Mouse (Mus musculus) forebrain, embryonic 14.5 days (tissue): Measurements from ENCODE around the gene Trappc12. TPM values are rescaled to one million over a fixed set of nuclear protein-coding genes. Genes with fewer than 3 reads are reported as not detected.
A peak's percentile ranks its signal among the peaks of the same experiment; 100 is the strongest.

Experiments
- ATAC-seq: fragments of 200-750 bp; cut with Nextera tagmentation; 2 replicates; pipeline ENCODE4 v1.8.0; 2017; ENCODE audit warnings: mild to moderate bottlenecking, moderate library complexity
- DNase-seq: peaks from one replicate; pipeline ENCODE4 v3.0.0-alpha.2; 2015; ENCODE audit warnings: low spot score
- H3K27ac ChIP-seq: fragments of 300-500 bp; sonication (generic); 2 replicates; pipeline ENCODE4 v1.5.1; 2014; ENCODE audit warnings: low read depth, mild to moderate bottlenecking, control low read depth, low read length, moderate library complexity
- H3K27me3 ChIP-seq: fragments of 300-500 bp; sonication (generic); replicated peaks from 2 replicates; pipeline ENCODE4 v1.6.1; 2014; ENCODE audit warnings: low read length, control low read depth, mixed read lengths; ENCODE audit not compliant: control insufficient read depth, insufficient read depth
- H3K36me3 ChIP-seq: fragments of 300-500 bp; sonication (generic); 2 replicates; pipeline ENCODE4 v1.6.1; 2014; ENCODE audit warnings: low read length, control low read depth; ENCODE audit not compliant: control insufficient read depth, insufficient read depth
- H3K4me1 ChIP-seq: fragments of 300-500 bp; sonication (generic); 2 replicates; pipeline ENCODE4 v1.6.1; 2014; ENCODE audit warnings: antibody characterized with exemption, low read length, control low read depth; ENCODE audit not compliant: control insufficient read depth, insufficient read depth
- H3K4me2 ChIP-seq: fragments of 300-500 bp; sonication (generic); 2 replicates; pipeline ENCODE4 v1.6.1; 2014; ENCODE audit warnings: mild to moderate bottlenecking, control low read depth, low read length
- H3K4me3 ChIP-seq: fragments of 300-500 bp; sonication (generic); 2 replicates; pipeline ENCODE4 v1.5.1; 2014; ENCODE audit warnings: low read depth, low read length, control low read depth
- H3K9ac ChIP-seq: fragments of 300-500 bp; sonication (generic); 2 replicates; pipeline ENCODE4 v1.6.1; 2014; ENCODE audit warnings: mild to moderate bottlenecking, low read length, control low read depth, moderate library complexity
- H3K9me3 ChIP-seq: fragments of 300-500 bp; sonication (generic); replicated peaks from 2 replicates; pipeline ENCODE4 v1.6.1; 2016; ENCODE audit warnings: low read length, control low read depth, mixed read lengths; ENCODE audit not compliant: control insufficient read depth
- WGBS: fragments of 180-500 bp; shearing (Covaris S2); extraction: QIAGEN DNeasy Blood & Tissue Kit; methylation state at CpG from one replicate; pipeline ENCODE4 v1.1.7; 2014; 5-methylcytosine and 5-hydroxymethylcytosine counted together
- polyA plus RNA-seq: library from polyadenylated mRNA; unstranded; fragments of >200 nt; fragmentation: Nextera tagmentation; extraction: Ambion mirVana; gene quantifications from 2 replicates; pipeline ENCODE4 v1.2.1, GENCODE M21; 2014

Gene Trappc12
- polyA plus RNA-seq, 1 experiment from 2014 or later, result 38.4 TPM

DNA sequence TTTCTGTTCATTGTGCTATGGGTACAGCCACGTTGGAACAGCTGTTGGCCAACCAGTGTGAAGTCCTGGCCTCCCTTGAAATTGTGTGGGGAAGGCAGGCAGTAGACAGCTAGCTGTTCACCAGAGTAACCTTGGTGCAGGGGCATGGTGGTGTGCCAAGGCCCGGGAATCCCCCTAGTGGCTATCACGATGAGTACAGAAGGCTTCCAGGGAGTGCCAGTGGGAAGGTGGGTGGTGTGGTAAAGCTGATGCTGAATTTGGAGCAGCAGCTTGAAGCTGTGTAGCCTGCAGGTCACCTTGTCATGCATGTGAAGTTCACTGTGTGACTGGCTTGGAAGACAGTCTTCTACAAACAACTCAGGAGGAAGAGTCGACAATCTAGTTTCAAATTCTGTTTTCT is 34.1 kb upstream of the Trappc12 start:
- H3K4me2 ChIP-seq, result no peak overlapping the region
- ATAC-seq (peak; percentile 63; the same call in 1 of the 2 replicates), DNase-seq (no peak)
- no peaks in the 10 kb centered on the region for H3K36me3 ChIP-seq
- H3K4me1 ChIP-seq, result peaks cover 10% of the 10 kb centered on the region
- WGBS, result 29% methylated on average over 4 of the region's 4 CpGs
- no peak overlapping the region for H3K4me3 ChIP-seq
- no peak overlapping the region for H3K27ac ChIP-seq
- H3K9ac ChIP-seq, result no peak overlapping the region
- H3K9me3 ChIP-seq, result no peaks in the 10 kb centered on the region
- H3K27me3 ChIP-seq, result no peaks in the 10 kb centered on the region

DNA sequence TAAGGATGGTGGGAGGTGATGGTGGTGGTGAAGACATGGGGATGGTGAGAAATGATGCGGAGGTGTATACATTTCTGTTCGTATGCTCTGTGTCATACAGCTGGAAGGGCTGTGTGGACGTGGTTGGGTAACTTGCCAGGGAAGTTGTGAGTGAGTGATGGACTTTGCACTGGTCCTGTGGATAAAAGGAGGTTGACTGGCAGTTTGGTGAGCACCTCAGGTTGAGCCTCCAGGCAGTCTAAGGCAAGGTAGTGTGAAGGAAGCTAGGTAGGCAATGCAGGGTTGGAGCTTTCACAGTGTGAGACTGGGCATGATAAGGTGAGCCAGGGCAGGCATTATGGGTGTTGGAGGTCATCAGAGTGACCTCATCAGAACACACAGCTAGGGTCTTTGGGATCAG is 32.4 kb upstream of the Trappc12 start:
- peaks cover 10% of the 10 kb centered on the region for H3K4me1 ChIP-seq
- no peaks in the 10 kb centered on the region for H3K27me3 ChIP-seq
- no peak overlapping the region for H3K27ac ChIP-seq
- H3K9me3 ChIP-seq, result no peaks in the 10 kb centered on the region
- DNase-seq, result no peak
- H3K4me3 ChIP-seq, result no peak overlapping the region
- no peaks in the 10 kb centered on the region for H3K36me3 ChIP-seq
- no peak overlapping the region for H3K4me2 ChIP-seq
- H3K9ac ChIP-seq, result no peak overlapping the region
- ATAC-seq, result no peak
- 96% methylated on average over 3 of the region's 3 CpGs for WGBS

DNA sequence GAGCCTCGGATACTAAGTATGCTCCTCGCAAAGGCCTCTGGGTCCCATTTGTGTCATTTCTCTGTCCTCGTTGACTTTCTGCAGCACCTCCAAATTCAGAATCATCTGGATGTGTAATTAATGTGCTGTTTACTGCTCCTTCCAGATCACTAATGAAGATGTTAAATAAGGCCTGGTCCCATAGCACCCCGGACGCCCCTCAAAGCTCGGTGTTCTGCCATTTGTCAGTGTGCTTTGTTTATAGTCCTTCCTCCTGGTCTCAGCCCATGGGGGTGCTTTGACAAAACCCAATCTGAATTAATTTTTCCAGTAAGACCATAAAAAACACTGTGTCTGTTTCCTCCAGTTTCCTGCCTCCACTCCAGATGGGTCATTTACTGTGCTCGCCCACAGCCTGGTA is 29.9 kb upstream of the Trappc12 start:
- H3K4me1 ChIP-seq, result peaks cover 13% of the 10 kb centered on the region
- no peak overlapping the region for H3K27ac ChIP-seq
- H3K36me3 ChIP-seq, result no peaks in the 10 kb centered on the region
- H3K9me3 ChIP-seq, result no peaks in the 10 kb centered on the region
- H3K27me3 ChIP-seq, result no peaks in the 10 kb centered on the region
- DNase-seq (no peak), ATAC-seq (no peak)
- 87% methylated on average over 7 of the region's 7 CpGs for WGBS
- no peak overlapping the region for H3K4me2 ChIP-seq
- H3K9ac ChIP-seq, result no peak overlapping the region
- no peak overlapping the region for H3K4me3 ChIP-seq

DNA sequence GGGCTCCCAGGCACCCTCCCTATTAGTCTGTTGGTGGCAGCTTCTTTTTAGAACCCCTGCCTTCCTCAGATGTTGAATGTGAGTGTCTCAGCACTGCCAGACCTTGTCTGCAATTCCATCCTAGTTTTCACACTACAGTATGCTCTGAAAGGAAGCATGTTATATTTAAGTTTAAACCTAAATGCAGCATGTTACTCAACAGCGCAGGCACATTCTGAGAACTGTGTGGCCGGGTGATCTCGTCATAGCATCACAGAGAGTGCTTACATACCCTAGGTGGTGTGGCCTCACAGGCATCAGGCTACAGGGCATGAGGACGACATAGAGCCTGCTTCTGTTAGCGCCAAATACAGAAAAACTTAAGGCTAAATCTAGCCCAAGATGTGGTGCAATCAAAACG is 25.4 kb upstream of the Trappc12 start:
- Histone ChIP-seq H3K4me3 (no peak overlapping the region), H3K9ac (no peak overlapping the region), H3K9me3 (no peaks in the 10 kb centered on the region), H3K27me3 (no peaks in the 10 kb centered on the region), H3K36me3 (0 out of 2 replicates have a peak, but pooled peaks cover 2% of the 10 kb centered on the region), H3K4me1 (peaks cover 10% of the 10 kb centered on the region), H3K27ac (no peak overlapping the region), H3K4me2 (no peak overlapping the region)
- 85% methylated on average over 6 of the region's 6 CpGs for WGBS
- DNase-seq (no peak), ATAC-seq (no peak)

DNA sequence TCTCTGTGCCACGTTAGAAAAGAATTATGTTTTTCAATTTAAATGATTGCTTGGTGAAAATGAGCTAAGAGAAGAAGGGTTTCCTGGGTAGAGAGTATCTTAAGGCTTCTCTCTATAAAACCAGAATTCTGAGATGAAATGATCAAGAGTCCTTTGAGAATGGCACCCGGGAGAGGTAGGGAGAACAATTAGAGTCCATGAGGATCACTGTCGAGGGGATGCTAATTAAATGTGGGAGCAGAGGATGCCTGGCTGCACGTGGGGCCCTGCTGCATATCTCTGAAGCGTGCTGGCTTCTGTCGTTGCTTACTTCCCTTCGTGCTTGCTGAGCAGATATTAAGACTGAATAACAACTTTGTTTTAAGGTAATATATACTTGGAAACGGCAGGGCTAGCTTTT is 24.8 kb upstream of the Trappc12 start:
- no peak for ATAC-seq
- no peak overlapping the region for H3K9ac ChIP-seq
- WGBS, result 17% methylated on average over 8 of the region's 8 CpGs
- H3K9me3 ChIP-seq, result no peaks in the 10 kb centered on the region
- H3K4me2 ChIP-seq, result no peak overlapping the region
- no peak overlapping the region for H3K27ac ChIP-seq
- 0 out of 2 replicates have a peak, but pooled peaks cover 2% of the 10 kb centered on the region for H3K36me3 ChIP-seq
- H3K27me3 ChIP-seq, result no peaks in the 10 kb centered on the region
- peaks cover 10% of the 10 kb centered on the region for H3K4me1 ChIP-seq
- no peak for DNase-seq
- H3K4me3 ChIP-seq, result no peak overlapping the region

DNA sequence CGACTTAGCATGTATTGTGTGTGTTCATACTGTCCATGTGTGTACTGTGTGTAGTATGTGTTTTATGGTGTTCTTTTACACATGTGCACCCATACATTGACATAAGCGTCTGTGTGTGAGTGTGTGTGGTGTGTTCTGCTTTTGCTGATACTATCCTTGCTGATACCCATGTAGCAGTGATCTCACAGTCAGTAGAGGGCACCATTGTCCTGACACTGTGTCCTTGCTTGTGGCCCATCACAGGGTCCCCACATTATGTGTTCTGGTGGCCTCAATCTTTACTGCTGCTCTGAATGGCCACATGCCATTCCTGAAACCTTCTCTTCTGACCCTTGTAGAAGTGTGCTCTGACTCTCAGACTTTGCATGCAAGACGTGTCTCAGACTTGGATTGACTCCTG is 23.5 kb upstream of the Trappc12 start:
- H3K27ac ChIP-seq, result no peak overlapping the region
- no peak overlapping the region for H3K4me2 ChIP-seq
- 81% methylated on average over 3 of the region's 3 CpGs for WGBS
- H3K9ac ChIP-seq, result no peak overlapping the region
- 0 out of 2 replicates have a peak, but pooled peaks cover 2% of the 10 kb centered on the region for H3K36me3 ChIP-seq
- no peaks in the 10 kb centered on the region for H3K27me3 ChIP-seq
- peaks cover 10% of the 10 kb centered on the region for H3K4me1 ChIP-seq
- ATAC-seq (no peak), DNase-seq (peak; percentile 40)
- no peak overlapping the region for H3K4me3 ChIP-seq
- H3K9me3 ChIP-seq, result no peaks in the 10 kb centered on the region

DNA sequence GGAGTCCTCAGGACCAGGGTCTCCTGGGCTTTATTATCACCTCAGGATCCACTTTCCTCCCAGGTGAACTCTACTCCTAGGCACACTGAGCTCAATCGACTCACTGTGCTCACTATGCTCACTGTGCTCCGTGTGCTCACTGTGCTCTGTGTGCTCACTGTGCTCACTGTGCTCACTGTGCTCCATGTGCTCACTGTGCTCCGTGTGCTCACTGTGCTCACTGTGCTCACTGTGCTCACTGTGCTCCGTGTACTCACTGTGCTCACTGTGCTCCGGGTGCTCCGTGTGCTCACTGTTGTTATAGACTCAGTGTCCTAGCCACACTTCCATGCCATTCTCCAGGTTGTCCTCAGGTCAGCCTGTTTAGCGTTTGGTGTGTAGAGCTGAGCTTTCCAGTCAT is 19.7 kb upstream of the Trappc12 start:
- 93% methylated on average over 7 of the region's 7 CpGs for WGBS
- Histone ChIP-seq H3K4me1 (peaks cover 5% of the 10 kb centered on the region), H3K27ac (no peak overlapping the region), H3K27me3 (no peaks in the 10 kb centered on the region), H3K4me3 (no peak overlapping the region), H3K9me3 (no peaks in the 10 kb centered on the region), H3K36me3 (peaks cover 9% of the 10 kb centered on the region; the same call in 1 of the 2 replicates), H3K9ac (no peak overlapping the region), H3K4me2 (no peak overlapping the region)
- DNase-seq (no peak), ATAC-seq (no peak)

DNA sequence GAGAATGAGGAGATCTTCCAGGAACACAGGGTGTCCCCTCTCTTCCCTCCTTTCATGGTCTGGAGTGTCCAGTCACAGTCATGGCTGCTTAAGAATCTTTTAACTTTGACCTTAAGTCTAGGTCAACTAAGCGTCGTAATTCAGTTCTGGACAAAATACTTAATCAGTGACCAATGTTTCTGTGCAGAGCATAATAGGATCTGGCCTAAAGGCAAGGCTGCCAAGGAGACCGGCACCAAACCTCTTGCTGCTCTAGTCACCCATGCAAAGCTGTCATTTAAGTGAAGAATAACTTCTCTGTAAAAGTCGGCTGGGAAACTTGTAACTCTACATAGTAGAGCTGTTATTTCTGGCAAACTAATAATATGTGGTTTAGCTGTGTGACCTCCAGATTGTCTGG is 5.7 kb upstream of the Trappc12 start:
- 89% methylated on average over 4 of the region's 4 CpGs for WGBS

DNA sequence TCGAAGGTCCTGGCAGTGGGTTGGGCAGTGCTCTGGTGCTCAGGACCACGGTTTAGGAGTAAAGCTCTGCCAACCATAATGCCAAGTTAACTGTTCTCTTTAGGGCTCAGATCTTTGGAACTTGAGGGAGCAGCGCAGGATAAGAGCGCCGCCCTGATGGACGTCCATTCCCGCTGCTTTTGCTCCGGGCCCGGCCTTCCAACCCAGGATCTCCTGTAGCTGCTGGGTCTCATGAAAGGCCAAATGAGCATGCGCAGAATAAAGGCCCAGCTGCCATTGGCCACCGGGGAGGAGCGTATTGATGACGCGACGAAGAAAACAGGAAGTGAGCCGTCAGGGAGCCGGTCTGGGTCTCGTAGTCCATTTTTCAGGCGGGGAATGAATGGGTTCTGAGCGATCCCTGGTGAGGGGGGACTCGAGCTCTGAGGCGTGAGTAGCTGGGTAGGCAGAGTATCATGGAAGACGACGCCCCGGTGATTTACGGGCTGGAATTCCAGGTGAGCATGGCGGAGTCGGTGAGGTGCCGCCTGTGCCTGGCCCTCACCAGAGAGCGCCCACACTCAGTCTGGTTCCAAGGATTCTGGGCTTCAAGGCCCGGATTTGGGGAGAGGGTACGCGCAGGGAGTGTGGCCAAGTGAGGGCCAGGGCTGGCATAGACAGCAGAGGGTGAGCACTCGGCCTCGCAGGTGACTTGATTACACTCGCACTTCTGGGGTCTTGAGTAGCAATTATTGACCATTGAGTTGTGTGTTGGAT is 1.4 kb upstream of the Trappc12 start, which contains the start of gene Eipr1:
Gene Eipr1, plus strand, starts transcription at position 296 of the 756 bp plus-strand sequence.
- Histone ChIP-seq H3K27ac (no peak within 1 kb of the TSS), H3K9ac (peak within 1 kb of the TSS; percentile 78), H3K27me3 (no peaks in the 10 kb centered on the region), H3K9me3 (no peaks in the 10 kb centered on the region), H3K4me3 (peak within 1 kb of the TSS; percentile 74), H3K36me3 (peaks cover 7% of the 10 kb centered on the region; the same call in 1 of the 2 replicates), H3K4me1 (peaks cover 10% of the 10 kb centered on the region), H3K4me2 (peak within 1 kb of the TSS; percentile 95)
- 4% methylated on average over 36 of the region's 36 CpGs for WGBS
- peak; percentile 86 for ATAC-seq
- DNase-seq, result peak; percentile 97

More for the DNA sequence above, 5.7 kb upstream of the Trappc12 start:
- Histone ChIP-seq H3K4me3 (no peak overlapping the region), H3K9me3 (no peaks in the 10 kb centered on the region), H3K27ac (no peak overlapping the region), H3K9ac (no peak overlapping the region), H3K4me1 (peaks cover 4% of the 10 kb centered on the region), H3K4me2 (no peak overlapping the region), H3K27me3 (no peaks in the 10 kb centered on the region), H3K36me3 (no peaks in the 10 kb centered on the region)
- DNase-seq, result no peak
- no peak for ATAC-seq
